Mouse (Mus musculus): ENCODE measurements at regions not wholly inside any gene's neighbourhood (a gene's known extent, or its start where the extent isn't known, plus 50 kb on each side); places are given as distances from the start of the nearest gene placed in this dataset.

- H3K4me3 ChIP-seq = no peak overlapping the region
- no peaks in the 10 kb centered on the region for H3K27me3 ChIP-seq (replicated peaks)
- H3K27ac ChIP-seq (replicated peaks) = no peak overlapping the region
- no peak overlapping the region for H3K4me2 ChIP-seq
- H3K9me3 ChIP-seq = no peaks in the 10 kb centered on the region
- no peaks in the 10 kb centered on the region for H3K36me3 ChIP-seq
- H3K4me1 ChIP-seq = peaks cover 11% of the 10 kb centered on the region
- H3K9ac ChIP-seq = no peak overlapping the region
- 73% methylated on average over 3 of the region's 3 CpGs for WGBS
- ATAC-seq (ENCODE audit: extremely low read depth, insufficient number of reproducible peaks, low FRiP score, low TSS enrichment) = no peak
These were observed 252.8 kb upstream of the Gm21798 start for GRCm38 (mm10) chr15:64564703-64565102.

DNA sequence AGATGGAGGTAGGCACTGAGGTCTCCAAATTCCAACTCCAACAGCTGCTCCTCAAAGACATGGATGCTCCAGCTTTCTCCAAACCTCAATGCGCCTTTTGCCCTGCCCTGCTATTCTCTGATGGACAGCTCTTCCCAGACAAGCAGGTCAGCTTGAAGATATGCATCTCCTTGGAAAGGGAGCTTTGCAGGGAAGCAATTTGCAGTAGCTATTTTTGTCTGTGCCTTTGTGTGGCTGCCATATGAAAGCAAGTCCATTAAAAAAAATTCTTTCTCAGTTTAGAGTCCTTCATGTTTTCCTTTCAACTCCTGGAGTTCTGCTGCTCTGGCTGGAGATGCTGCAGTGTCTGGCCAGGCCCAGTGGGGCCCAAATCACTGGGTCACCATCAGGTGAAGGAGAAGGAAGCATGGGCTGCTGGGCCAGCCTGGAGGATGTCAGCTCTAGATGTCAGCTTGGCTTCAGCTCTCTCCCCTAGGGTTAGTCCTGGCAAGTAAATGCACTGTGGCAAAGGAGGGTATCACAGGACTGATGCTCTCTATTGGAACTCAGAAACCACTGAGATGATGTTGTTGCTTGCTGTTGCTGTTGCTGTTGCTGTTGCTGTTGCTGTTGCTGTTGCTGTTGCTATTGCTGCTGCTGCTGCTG lies 240.5 kb upstream of the Gm21798 start:
- H3K4me1 ChIP-seq = peaks cover 19% of the 10 kb centered on the region
- WGBS = 79% methylated on average over 1 of the region's 1 CpGs

GRCm38 (mm10) chr15:64578991-64579390 lies 238.5 kb upstream of the Gm21798 start:
- H3K9me3 ChIP-seq = no peaks in the 10 kb centered on the region
- H3K4me3 ChIP-seq = no peak overlapping the region
- ATAC-seq (ENCODE audit: extremely low read depth, insufficient number of reproducible peaks, low FRiP score, low TSS enrichment) = no peak
- no peak overlapping the region for H3K4me2 ChIP-seq
- H3K4me1 ChIP-seq = peaks cover 19% of the 10 kb centered on the region
- H3K27ac ChIP-seq (replicated peaks) = no peak overlapping the region
- 35% methylated on average over 4 of the region's 4 CpGs for WGBS
- H3K9ac ChIP-seq = no peak overlapping the region
- H3K27me3 ChIP-seq (replicated peaks) = no peaks in the 10 kb centered on the region
- H3K36me3 ChIP-seq = no peaks in the 10 kb centered on the region

More for the DNA sequence above, 240.5 kb upstream of the Gm21798 start:
- H3K9ac ChIP-seq = no peak overlapping the region
- ATAC-seq (ENCODE audit: extremely low read depth, insufficient number of reproducible peaks, low FRiP score, low TSS enrichment) = no peak
- no peak overlapping the region for H3K4me2 ChIP-seq
- H3K27me3 ChIP-seq (replicated peaks) = no peaks in the 10 kb centered on the region
- no peak overlapping the region for H3K27ac ChIP-seq (replicated peaks)
- H3K9me3 ChIP-seq = no peaks in the 10 kb centered on the region
- H3K36me3 ChIP-seq = no peaks in the 10 kb centered on the region
- H3K4me3 ChIP-seq = no peak overlapping the region

DNA sequence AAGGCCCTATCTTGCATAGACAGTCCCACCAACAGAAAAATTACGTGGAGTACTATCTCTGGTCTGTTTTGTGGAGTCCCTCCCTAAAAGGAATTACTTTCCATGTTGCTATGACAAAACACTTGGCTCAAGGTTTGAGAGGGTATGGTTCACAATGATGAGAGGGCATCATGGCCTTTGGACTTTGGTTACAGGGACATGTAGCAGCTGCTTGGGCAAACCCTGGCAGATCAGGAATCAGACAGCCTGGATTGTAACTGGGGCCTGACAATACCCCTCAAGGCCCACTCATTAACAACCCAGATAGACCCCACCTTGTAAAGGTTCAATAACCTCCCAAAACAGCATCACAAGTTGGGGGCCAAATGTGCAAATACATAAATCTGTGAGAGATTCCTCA lies 237.0 kb upstream of the Gm21798 start:
- no peak for ATAC-seq (ENCODE audit: extremely low read depth, insufficient number of reproducible peaks, low FRiP score, low TSS enrichment)
- no peaks in the 10 kb centered on the region for H3K27me3 ChIP-seq (replicated peaks)
- H3K27ac ChIP-seq (replicated peaks) = no peak overlapping the region
- H3K4me3 ChIP-seq = no peak overlapping the region
- peaks cover 19% of the 10 kb centered on the region for H3K4me1 ChIP-seq
- no peak overlapping the region for H3K4me2 ChIP-seq
- H3K9me3 ChIP-seq = peaks cover under 1% of the 10 kb centered on the region; the same call in 1 of the 2 replicates
- no peak overlapping the region for H3K9ac ChIP-seq
- no peaks in the 10 kb centered on the region for H3K36me3 ChIP-seq
- 79% methylated on average over 1 of the region's 1 CpGs for WGBS

- WGBS = 79% methylated on average over 5 of the region's 5 CpGs
- Histone ChIP-seq H3K4me3 (no peak overlapping the region), H3K9me3 (peaks cover 6% of the 10 kb centered on the region; the same call in 1 of the 2 replicates), H3K27me3 (replicated peaks) (no peaks in the 10 kb centered on the region), H3K9ac (no peak overlapping the region), H3K27ac (replicated peaks) (no peak overlapping the region), H3K4me2 (no peak overlapping the region), H3K4me1 (peaks cover 19% of the 10 kb centered on the region), H3K36me3 (no peaks in the 10 kb centered on the region)
- ATAC-seq (ENCODE audit: extremely low read depth, insufficient number of reproducible peaks, low FRiP score, low TSS enrichment) = no peak
These were observed 236.4 kb upstream of the Gm21798 start for GRCm38 (mm10) chr15:64581046-64581445.

DNA sequence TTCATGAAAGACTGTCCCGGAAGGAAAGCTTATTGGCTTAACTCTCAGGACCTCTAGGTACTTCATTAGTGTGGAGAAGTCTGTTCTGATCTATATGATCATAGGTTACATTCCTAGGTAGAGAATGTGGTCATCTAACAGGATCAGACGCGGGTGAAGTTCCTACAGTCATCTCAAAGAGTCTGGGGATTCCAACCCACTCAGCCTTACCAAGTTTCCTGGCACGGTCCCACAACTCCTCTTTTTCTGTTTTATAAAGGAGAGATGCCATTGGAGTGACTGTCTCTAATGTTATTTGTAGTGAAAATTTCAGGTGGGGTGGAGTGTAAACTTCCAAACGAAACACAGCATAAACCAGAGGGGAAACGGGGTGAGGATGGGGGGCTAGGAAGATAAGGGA lies 233.4 kb upstream of the Gm21798 start:
- no peak overlapping the region for H3K9ac ChIP-seq
- H3K27me3 ChIP-seq (replicated peaks) = no peaks in the 10 kb centered on the region
- ATAC-seq (ENCODE audit: extremely low read depth, insufficient number of reproducible peaks, low FRiP score, low TSS enrichment) = no peak
- H3K27ac ChIP-seq (replicated peaks) = no peak overlapping the region
- H3K4me3 ChIP-seq = no peak overlapping the region
- H3K4me1 ChIP-seq = peaks cover 3% of the 10 kb centered on the region
- no peaks in the 10 kb centered on the region for H3K36me3 ChIP-seq
- 83% methylated on average over 6 of the region's 6 CpGs for WGBS
- peaks cover 6% of the 10 kb centered on the region; the same call in 1 of the 2 replicates for H3K9me3 ChIP-seq
- H3K4me2 ChIP-seq = no peak overlapping the region

DNA sequence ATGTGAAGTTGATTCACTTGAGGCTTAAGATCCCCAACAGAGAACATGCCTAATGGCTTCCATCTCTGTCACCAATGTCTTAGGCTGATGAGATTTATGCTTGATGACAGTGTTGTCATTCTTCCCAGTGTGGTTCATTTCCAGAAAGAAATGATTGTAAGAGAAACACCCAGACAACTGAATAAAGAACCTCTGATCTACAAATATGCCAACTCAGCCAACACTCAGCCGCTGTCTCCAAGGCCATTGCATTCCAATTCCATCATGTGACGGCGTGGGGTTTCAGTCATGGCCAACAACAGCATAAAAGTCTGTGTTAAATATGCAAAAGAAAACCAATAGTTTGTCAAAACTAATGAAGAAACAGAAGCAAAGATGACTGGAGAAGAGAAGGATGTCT lies 230.7 kb upstream of the Gm21798 start:
- no peak overlapping the region for H3K27ac ChIP-seq (replicated peaks)
- no peak overlapping the region for H3K9ac ChIP-seq
- no peak for ATAC-seq (ENCODE audit: extremely low read depth, insufficient number of reproducible peaks, low FRiP score, low TSS enrichment)
- H3K36me3 ChIP-seq = no peaks in the 10 kb centered on the region
- peaks cover 6% of the 10 kb centered on the region; the same call in 1 of the 2 replicates for H3K9me3 ChIP-seq
- H3K27me3 ChIP-seq (replicated peaks) = no peaks in the 10 kb centered on the region
- H3K4me2 ChIP-seq = no peak overlapping the region
- no peaks in the 10 kb centered on the region for H3K4me1 ChIP-seq
- no peak overlapping the region for H3K4me3 ChIP-seq
- WGBS = 84% methylated on average over 3 of the region's 3 CpGs

DNA sequence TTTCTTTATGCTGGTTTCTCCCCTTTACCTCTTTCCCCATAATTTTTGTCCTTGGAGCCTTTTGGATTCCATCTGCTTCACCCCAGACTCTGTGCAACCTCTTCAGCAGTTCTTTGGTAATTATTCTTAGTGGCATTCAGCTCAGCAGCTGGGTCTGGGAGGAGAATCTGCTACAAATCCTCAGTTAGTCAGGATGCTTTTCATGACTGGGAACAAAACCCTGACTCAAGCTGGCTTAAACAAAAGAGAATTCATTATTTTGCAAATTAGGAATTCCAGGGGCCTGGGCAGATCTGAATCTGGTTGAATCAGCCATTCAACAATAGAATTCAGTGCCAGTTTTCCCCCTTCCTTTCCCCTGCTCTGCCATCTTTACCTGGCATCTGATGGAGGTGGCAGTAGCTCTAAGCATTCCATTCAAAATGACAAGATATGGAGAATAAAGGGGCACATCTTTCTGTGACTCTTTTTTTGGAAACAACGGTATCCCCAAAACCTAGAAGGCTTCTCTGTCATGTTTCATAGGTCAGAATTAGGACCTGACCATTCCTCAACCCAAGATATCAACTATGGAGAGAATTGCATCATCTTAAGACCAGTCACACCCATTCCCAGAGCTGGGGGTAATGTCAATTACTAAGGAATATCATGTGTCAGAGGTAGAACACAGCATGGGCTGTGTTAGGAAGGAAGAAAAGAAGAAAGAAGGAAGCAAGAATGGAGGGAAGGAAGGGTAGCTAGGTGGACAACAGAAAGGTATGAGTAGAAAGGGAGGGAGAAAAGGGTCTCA lies 227.2 kb upstream of the Gm21798 start:
- no peak for ATAC-seq (ENCODE audit: extremely low read depth, insufficient number of reproducible peaks, low FRiP score, low TSS enrichment)
- Histone ChIP-seq H3K4me3 (no peak overlapping the region), H3K27ac (replicated peaks) (no peak overlapping the region), H3K27me3 (replicated peaks) (no peaks in the 10 kb centered on the region), H3K9me3 (peaks cover 6% of the 10 kb centered on the region; the same call in 1 of the 2 replicates), H3K4me2 (no peak overlapping the region), H3K36me3 (no peaks in the 10 kb centered on the region), H3K9ac (no peak overlapping the region), H3K4me1 (no peaks in the 10 kb centered on the region)
- WGBS = 61% methylated on average over 1 of the region's 1 CpGs

DNA sequence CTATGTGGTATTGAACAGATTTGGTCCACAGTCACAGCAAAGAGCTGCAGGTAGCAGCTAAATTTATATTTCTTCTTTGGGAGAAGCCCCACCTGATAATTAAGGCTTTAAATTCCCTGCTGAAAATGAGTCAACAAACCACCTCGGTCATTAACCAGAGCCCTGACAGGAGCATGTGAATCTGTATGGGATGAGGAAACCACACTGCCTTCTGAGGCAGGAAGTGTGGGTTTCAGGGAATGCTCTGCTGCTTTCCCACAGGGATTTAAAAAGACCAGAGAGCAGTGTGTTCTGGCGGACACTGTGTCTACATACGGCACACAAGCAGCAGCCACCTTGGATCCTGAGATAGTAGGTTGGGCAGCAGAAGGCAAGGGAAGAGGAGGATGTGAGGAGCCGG lies 204.0 kb upstream of the Gm21798 start:
- 35% methylated on average over 4 of the region's 4 CpGs for WGBS

GRCm38 (mm10) chr15:64618471-64618870 lies 199.0 kb upstream of the Gm21798 start:
- no peak for ATAC-seq (ENCODE audit: extremely low read depth, insufficient number of reproducible peaks, low FRiP score, low TSS enrichment)
- Histone ChIP-seq H3K4me2 (no peak overlapping the region), H3K9ac (no peak overlapping the region), H3K4me3 (no peak overlapping the region), H3K36me3 (no peaks in the 10 kb centered on the region), H3K27ac (replicated peaks) (no peak overlapping the region), H3K4me1 (peaks cover 7% of the 10 kb centered on the region), H3K27me3 (replicated peaks) (no peaks in the 10 kb centered on the region), H3K9me3 (no peaks in the 10 kb centered on the region)
- 65% methylated on average over 3 of the region's 3 CpGs for WGBS

More for the DNA sequence above, 204.0 kb upstream of the Gm21798 start:
- ATAC-seq (ENCODE audit: extremely low read depth, insufficient number of reproducible peaks, low FRiP score, low TSS enrichment) = no peak
- H3K4me3 ChIP-seq = no peak overlapping the region
- no peaks in the 10 kb centered on the region for H3K36me3 ChIP-seq
- H3K27ac ChIP-seq (replicated peaks) = no peak overlapping the region
- H3K4me2 ChIP-seq = no peak overlapping the region
- H3K9me3 ChIP-seq = no peaks in the 10 kb centered on the region
- H3K9ac ChIP-seq = no peak overlapping the region
- H3K27me3 ChIP-seq (replicated peaks) = no peaks in the 10 kb centered on the region
- H3K4me1 ChIP-seq = no peaks in the 10 kb centered on the region

DNA sequence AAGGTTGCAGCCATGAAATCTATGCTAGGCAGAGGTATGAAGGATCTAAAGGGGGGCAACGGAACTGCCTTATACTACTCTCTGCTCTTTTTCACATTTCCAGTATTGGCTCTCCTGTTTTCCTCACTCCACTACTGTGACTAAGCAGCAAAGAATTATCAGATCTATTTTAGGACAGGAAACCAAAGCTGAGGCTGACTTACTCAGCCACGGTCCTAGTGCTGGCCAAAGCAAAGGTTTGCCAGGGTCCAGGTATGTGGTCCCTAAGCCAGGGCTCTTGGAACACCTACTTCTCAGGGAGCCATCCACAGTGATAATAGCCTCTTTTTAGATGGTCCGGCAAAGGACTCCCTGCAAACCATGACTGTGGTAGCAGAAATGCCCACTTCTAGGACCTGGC lies 195.6 kb upstream of the Gm21798 start:
- WGBS = 59% methylated on average over 3 of the region's 3 CpGs
- no peak for ATAC-seq (ENCODE audit: extremely low read depth, insufficient number of reproducible peaks, low FRiP score, low TSS enrichment)
- Histone ChIP-seq H3K9ac (no peak overlapping the region), H3K36me3 (no peaks in the 10 kb centered on the region), H3K4me2 (no peak overlapping the region), H3K4me1 (peaks cover 7% of the 10 kb centered on the region), H3K4me3 (no peak overlapping the region), H3K27ac (replicated peaks) (no peak overlapping the region), H3K9me3 (no peaks in the 10 kb centered on the region), H3K27me3 (replicated peaks) (0 out of 2 replicates have a peak, but pooled peaks cover 4% of the 10 kb centered on the region)

- Histone ChIP-seq H3K4me2 (no peak overlapping the region), H3K9me3 (no peaks in the 10 kb centered on the region), H3K36me3 (no peaks in the 10 kb centered on the region), H3K9ac (no peak overlapping the region), H3K27ac (replicated peaks) (no peak overlapping the region), H3K4me1 (peaks cover 11% of the 10 kb centered on the region), H3K4me3 (no peak overlapping the region), H3K27me3 (replicated peaks) (0 out of 2 replicates have a peak, but pooled peaks cover 4% of the 10 kb centered on the region)
- WGBS = 81% methylated on average over 4 of the region's 4 CpGs
- no peak for ATAC-seq (ENCODE audit: extremely low read depth, insufficient number of reproducible peaks, low FRiP score, low TSS enrichment)
These were observed 194.9 kb upstream of the Gm21798 start for GRCm38 (mm10) chr15:64622591-64622990.

Measured in heart, embryonic 13.5 days (tissue).